Mouse (Mus musculus) E14TG2a.4 (cell line): ENCODE measurements around the gene Crat.

Experiments
- H3K27me3 ChIP-seq: 2 replicates; pipeline ENCODE4 v1.6.1; 2014; ENCODE audit warnings: low read length, control low read depth; ENCODE audit not compliant: insufficient read depth
- H3K36me3 ChIP-seq: 2 replicates; pipeline ENCODE4 v1.6.1; 2014; ENCODE audit warnings: low read length, control low read depth; ENCODE audit not compliant: insufficient read depth
- H3K4me1 ChIP-seq: replicated peaks from 2 replicates; pipeline ENCODE4 v1.6.1; 2014; ENCODE audit warnings: low read depth, low read length, control low read depth
- H3K4me3 ChIP-seq: replicated peaks from 2 replicates; pipeline ENCODE4 v1.5.1; 2014; ENCODE audit warnings: mild to moderate bottlenecking, low read length
- H3K9me3 ChIP-seq: 2 replicates; pipeline ENCODE4 v1.6.1; 2014; ENCODE audit warnings: low read length, control low read depth
- CTCF ChIP-seq: conservative IDR thresholded peaks from 2 replicates; pipeline ENCODE4 v1.5.1; 2014; ENCODE audit warnings: low read length
- NANOG ChIP-seq: IDR thresholded peaks from 2 replicates; pipeline ENCODE4 v1.6.1; 2014; ENCODE audit warnings: borderline replicate concordance, low read length, mixed read lengths
- POU5F1 ChIP-seq: IDR thresholded peaks from 2 replicates; pipeline ENCODE4 v1.6.1; 2014; ENCODE audit warnings: low read length, borderline replicate concordance

Crat gene

DNA sequence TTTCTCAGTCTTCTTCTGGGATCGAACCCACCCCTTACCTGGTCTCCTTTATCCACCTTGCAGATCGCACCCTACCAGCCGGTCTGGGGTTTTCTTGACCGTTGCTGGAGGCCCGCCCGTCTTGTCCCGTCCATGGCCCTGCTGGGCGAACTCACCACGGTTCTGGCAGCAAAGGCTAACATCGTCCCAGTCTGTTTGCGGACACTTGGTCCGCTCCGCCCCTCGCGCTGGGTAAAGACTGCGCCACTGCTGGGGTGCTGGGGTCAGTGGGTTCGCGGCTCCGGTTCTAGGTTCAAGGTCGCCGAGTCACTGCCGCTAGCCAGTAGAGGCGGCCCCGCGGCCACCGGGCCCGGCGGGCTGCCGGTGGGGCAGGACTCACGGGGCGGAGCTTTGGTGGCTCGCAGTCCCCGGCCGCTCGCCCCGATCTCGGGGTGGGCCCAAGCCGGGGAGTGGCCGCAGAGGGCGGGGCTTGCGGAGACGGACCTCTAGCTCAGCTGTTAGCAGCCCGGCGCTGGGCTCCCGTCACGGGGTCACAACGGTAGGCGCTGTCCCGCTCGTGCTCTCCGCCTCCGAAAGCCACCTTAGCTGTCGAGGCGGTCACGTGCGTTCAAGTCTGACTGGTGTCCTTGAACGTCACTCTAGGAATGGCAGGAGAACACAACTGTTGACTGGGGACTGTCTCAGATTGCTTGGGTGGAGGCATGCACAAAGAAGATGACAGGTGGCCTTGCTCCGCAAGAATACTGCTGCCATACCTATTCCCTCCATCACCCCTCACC, at the start of gene Crat:
TSS of gene Crat (minus strand) at position 657 of the 779 bp plus-strand sequence.
- peak within 1 kb of the TSS; percentile 95 for H3K4me3 ChIP-seq
- H3K27me3 ChIP-seq = peaks cover 21% of the 10 kb centered on the region
- H3K4me1 ChIP-seq = peaks cover 55% of the 10 kb centered on the region
- H3K36me3 ChIP-seq = peaks cover 36% of the 10 kb centered on the region
- no peak for TF ChIP-seq NANOG
- H3K9me3 ChIP-seq = no peaks in the 10 kb centered on the region

DNA sequence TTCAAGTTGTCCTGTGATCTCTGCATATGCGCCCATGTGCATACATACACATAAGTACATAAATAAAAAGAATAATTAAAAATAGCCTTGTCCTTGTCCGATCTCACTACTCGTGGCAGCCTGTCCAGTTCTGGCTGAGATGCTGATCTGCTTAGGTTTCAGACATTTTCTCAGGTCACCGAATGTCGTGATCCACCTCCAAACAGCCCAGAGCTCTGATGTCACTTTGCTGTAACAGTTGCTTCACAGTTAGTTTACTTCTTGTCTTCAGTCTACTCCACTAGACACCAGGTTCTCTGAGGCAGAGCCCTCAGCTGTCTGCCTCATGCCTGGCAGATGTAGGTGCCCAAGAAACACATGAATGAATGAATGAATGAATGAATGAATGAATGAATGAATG, 48.8 kb upstream of the Crat start:
- Histone ChIP-seq H3K9me3 (no peaks in the 10 kb centered on the region), H3K4me3 (no peak overlapping the region), H3K27me3 (peaks cover 38% of the 10 kb centered on the region), H3K4me1 (peaks cover 26% of the 10 kb centered on the region), H3K36me3 (no peaks in the 10 kb centered on the region)
- TF ChIP-seq POU5F1 (no peak), CTCF (no peak), NANOG (no peak)

DNA sequence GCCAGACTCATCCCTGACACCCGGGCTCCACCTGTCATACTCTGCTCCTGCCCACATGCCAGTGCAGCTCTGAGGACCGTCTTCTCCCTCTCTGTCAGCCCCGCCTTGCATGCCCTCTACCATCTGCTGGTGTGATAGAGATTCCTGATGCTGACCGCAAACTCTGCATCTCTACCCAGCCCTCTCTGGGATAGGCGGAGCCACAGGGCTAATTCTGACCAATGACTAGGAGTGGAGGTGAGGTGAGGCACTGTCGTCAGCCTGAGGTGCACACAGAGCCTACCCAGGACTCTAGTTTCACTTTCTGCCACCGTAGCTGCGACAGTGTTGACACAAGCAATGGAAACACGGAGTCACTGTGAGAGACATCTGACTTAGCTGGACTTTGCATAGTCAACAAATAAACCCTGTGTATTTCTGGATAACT, 48.3 kb upstream of the Crat start:
- Histone ChIP-seq H3K27me3 (peaks cover 33% of the 10 kb centered on the region), H3K4me1 (peaks cover 23% of the 10 kb centered on the region), H3K36me3 (no peaks in the 10 kb centered on the region), H3K9me3 (no peaks in the 10 kb centered on the region), H3K4me3 (no peak overlapping the region)
- no peak for TF ChIP-seq POU5F1

DNA sequence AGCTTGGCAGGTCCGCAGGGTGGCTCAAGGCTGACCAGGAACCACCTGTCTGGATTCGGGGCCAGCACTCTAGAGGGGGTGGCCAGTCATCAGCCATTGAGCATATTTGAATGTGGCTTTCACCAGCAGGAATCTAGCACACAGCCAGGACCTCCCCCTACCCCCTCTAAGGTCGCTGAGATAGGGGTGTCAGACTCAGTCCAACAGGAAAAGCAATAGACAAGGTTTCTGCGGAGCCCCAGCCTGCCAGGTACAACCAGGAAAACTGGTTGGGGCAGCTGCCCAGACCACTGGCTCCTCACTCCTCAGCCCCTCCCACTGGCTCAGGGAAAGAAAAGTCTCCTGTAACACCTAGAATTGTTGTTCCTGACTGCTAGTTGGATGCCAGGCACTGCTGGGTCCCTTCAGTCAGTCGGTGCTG, 47.7 kb upstream of the Crat start:
- H3K27me3 ChIP-seq = peaks cover 27% of the 10 kb centered on the region
- H3K4me1 ChIP-seq = peaks cover 22% of the 10 kb centered on the region
- H3K36me3 ChIP-seq = no peaks in the 10 kb centered on the region
- no peak overlapping the region for H3K4me3 ChIP-seq
- H3K9me3 ChIP-seq = no peaks in the 10 kb centered on the region
- no peak for TF ChIP-seq NANOG

GRCm38 (mm10) chr2:30459241-30459640, 43.6 kb upstream of the Crat start:
- no peaks in the 10 kb centered on the region for H3K9me3 ChIP-seq
- peaks cover 2% of the 10 kb centered on the region for H3K27me3 ChIP-seq
- TF ChIP-seq CTCF (peak; percentile 43), POU5F1 (no peak), NANOG (no peak)
- H3K4me1 ChIP-seq = peaks cover 22% of the 10 kb centered on the region
- H3K36me3 ChIP-seq = no peaks in the 10 kb centered on the region
- no peak overlapping the region for H3K4me3 ChIP-seq

DNA sequence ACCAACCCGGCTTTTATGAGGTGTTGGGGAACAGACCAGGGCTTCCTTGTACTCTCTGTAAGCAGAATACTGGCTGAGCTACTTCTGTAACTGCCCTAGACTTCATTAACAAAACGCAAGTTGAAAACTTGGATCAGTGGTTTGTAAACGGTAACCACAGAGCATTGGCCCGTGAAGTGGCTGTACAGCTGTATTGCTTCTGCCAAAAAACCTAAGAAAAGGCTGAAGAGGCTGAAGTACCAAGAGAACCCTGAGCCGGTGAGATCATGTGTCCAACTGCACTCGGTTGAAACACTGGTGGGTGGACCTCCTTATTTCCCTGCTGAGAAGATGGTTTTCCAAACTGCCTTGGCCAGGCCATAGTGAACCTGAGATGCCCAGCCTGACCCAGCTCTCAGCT, 42.7 kb upstream of the Crat start:
- Histone ChIP-seq H3K4me3 (no peak overlapping the region), H3K36me3 (no peaks in the 10 kb centered on the region), H3K9me3 (no peaks in the 10 kb centered on the region), H3K27me3 (peaks cover 2% of the 10 kb centered on the region), H3K4me1 (peaks cover 13% of the 10 kb centered on the region)
- no peak for TF ChIP-seq CTCF
- no peak for TF ChIP-seq NANOG
- TF ChIP-seq POU5F1 = no peak

DNA sequence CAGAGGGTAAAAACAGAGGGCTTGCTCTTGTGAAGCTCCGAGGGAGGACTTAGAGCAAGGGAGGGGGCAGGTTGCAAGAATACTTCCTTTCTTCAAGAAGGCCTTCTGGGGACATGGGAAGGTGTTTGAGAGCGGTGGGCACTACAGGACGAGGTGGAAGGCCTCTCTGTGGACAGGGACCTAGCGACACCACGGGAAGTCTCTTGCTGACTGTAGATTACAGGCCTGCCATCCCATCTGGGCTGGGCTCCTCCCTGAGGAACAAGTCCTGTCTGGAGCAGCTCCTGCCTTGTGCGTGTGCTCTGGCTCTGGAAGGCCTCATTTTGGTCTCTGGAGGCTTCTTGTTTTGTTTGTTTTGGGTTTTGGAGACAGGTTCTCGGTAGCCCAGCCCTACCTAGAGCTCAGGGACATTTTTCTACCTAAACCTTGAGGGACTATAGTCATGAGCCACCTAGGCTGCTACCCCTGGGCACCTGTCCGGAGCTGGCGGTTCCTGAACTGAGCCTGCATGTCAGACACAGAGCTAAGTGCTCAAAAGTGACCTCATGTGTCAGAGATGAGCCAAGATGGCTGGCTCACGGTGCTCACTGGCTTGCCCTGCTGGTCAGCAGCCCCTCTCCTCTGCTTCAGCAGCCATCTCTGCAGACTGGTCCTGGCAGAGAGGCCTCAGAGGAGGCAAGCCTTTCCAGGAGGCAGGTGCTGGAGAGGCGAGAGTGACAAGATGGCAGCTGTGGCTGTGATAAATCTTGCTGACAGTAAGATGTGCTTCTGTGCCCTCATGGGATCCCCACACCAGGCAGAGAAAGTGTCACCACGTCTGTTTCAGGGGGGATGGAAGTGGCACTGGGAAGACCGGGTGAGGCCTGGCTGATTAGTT, 40.7 kb upstream of the Crat start:
- no peaks in the 10 kb centered on the region for H3K36me3 ChIP-seq
- TF ChIP-seq CTCF = no peak
- no peak for TF ChIP-seq POU5F1
- TF ChIP-seq NANOG = no peak
- no peak overlapping the region for H3K4me3 ChIP-seq
- H3K9me3 ChIP-seq = no peaks in the 10 kb centered on the region
- peaks cover 2% of the 10 kb centered on the region for H3K27me3 ChIP-seq
- H3K4me1 ChIP-seq = peaks cover 19% of the 10 kb centered on the region

DNA sequence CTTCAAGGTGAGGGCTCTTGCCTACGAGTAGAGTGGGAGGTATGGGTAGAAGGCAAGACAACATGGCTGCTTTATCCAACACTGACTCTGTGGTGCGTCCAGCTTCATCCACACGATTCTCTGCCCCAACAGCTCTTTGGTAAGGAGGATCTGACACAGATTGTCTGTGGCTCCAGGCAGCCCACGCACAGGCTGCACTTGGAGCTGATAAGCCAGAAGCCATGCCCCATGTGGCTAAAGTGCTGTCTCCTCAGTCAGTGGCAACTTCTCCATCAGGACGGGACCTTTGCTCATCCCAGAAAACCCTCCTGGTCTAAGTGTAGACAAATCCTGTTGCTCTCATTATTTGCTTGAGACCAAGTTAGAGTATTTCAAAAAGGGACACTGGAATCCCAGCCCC, 39.0 kb upstream of the Crat start:
- no peak overlapping the region for H3K4me3 ChIP-seq
- peaks cover 6% of the 10 kb centered on the region for H3K36me3 ChIP-seq
- H3K4me1 ChIP-seq = peaks cover 27% of the 10 kb centered on the region
- H3K9me3 ChIP-seq = no peaks in the 10 kb centered on the region
- TF ChIP-seq NANOG (no peak), POU5F1 (no peak), CTCF (no peak)
- peaks cover 2% of the 10 kb centered on the region for H3K27me3 ChIP-seq

- no peak for TF ChIP-seq POU5F1
- no peak for TF ChIP-seq NANOG
- no peak for TF ChIP-seq CTCF
- H3K27me3 ChIP-seq = peaks cover 2% of the 10 kb centered on the region
- peaks cover 30% of the 10 kb centered on the region for H3K4me1 ChIP-seq
- no peaks in the 10 kb centered on the region for H3K9me3 ChIP-seq
- H3K36me3 ChIP-seq = peaks cover 13% of the 10 kb centered on the region
- no peak overlapping the region for H3K4me3 ChIP-seq
Measured at GRCm38 (mm10) chr2:30453570-30453969, 38.0 kb upstream of the Crat start.
